Mouse (Mus musculus): Measurements from ENCODE around the gene Hsd11b2. TPM values are rescaled to one million over a fixed set of nuclear protein-coding genes. Genes with fewer than 3 reads are reported as not detected.

The Hsd11b2 gene
- polyA plus RNA-seq (2015; fragmentation: Nextera tagmentation; extraction: Ambion mirVana), result 0.15 and 0.58 TPM in 2 replicates

- Histone ChIP-seq H3K4me2 (peak within 1 kb of the TSS; percentile 97), H3K4me1 (replicated peaks) (peaks cover 31% of the 10 kb centered on the region), H3K4me3 (peak within 1 kb of the TSS; percentile 51), H3K9me3 (replicated peaks) (no peaks in the 10 kb centered on the region), H3K9ac (peak within 1 kb of the TSS; percentile 45), H3K27ac (no peak within 1 kb of the TSS), H3K36me3 (no peaks in the 10 kb centered on the region), H3K27me3 (peaks cover 48% of the 10 kb centered on the region)
- under 1% methylated on average over 65 of the region's 68 CpGs for WGBS
- peak; percentile 24; the same call in 1 of the 2 replicates for ATAC-seq (replicated peaks; ENCODE audit: insufficient number of reproducible peaks, insufficient read depth, low FRiP score, low read depth)
Measured at GRCm38 (mm10) chr8:105518436-105519313, at the start of gene Hsd11b2. TSS of gene Hsd11b2 (plus strand) at chr8:105518755.

DNA sequence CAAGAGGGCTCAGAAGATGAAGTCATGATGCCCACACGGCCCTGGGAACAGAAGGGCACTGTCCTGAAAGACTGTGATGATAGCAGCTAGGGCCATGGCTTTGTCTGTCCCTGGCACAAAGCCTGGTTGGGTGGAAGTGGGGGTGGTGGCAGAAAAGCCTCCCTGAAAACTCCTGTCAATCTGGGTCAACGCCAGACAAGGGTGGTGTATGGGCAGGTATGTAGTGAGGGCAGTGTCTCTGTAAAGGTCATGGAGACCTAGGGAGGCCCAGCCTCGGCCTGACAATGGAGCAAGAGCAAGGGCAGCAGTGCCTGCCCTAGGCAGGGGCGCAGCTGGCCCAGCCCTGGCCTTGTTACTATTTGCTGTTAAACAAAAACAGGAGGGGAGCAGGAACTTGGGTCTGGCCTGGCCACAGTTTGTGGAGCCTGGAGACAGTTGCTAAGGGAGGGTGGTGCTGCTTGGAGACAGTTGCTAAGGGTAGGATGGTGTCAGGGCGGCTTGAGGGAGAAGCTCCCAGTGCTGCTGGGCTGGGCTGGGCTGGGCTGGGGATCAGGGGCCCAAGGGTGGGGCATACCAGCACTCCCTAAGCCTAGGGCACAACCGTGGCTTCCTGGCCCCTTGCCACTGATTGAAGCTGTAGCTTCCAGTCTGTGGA is 49.4 kb upstream of the Hsd11b2 start:
- H3K27ac ChIP-seq, result no peak overlapping the region
- H3K4me1 ChIP-seq (replicated peaks), result peaks cover 39% of the 10 kb centered on the region
- no peak overlapping the region for H3K4me3 ChIP-seq
- peaks cover 12% of the 10 kb centered on the region; the same call in 1 of the 2 replicates for H3K27me3 ChIP-seq
- no peak overlapping the region for H3K4me2 ChIP-seq
- ATAC-seq (replicated peaks; ENCODE audit: insufficient number of reproducible peaks, insufficient read depth, low FRiP score, low read depth), result no peak
- no peaks in the 10 kb centered on the region for H3K9me3 ChIP-seq (replicated peaks)
- WGBS, result 55% methylated on average over 6 of the region's 6 CpGs
- H3K36me3 ChIP-seq, result no peaks in the 10 kb centered on the region
- no peak overlapping the region for H3K9ac ChIP-seq

DNA sequence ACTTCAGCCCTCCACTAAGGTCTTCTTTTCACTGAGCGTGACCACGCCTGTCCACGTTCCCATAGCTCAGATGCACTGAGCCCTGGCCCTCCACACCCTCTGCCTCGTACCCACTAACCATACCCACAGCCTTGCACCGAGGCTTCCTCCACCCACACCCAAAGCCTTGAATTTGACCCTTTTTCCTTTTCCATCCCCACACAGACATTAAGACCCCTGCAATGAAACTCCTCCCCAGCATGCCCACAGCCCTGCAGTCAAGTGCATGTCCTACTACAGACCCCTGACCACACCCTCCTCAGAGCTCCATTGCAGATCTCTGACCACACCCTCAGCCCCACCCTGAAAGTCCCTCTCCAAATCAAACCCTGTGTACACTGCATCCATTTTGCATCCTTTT is 48.7 kb upstream of the Hsd11b2 start:
- Histone ChIP-seq H3K27ac (no peak overlapping the region), H3K9ac (no peak overlapping the region), H3K27me3 (peaks cover 12% of the 10 kb centered on the region; the same call in 1 of the 2 replicates), H3K9me3 (replicated peaks) (no peaks in the 10 kb centered on the region), H3K4me1 (replicated peaks) (peaks cover 41% of the 10 kb centered on the region), H3K4me3 (no peak overlapping the region), H3K36me3 (no peaks in the 10 kb centered on the region), H3K4me2 (no peak overlapping the region)
- no peak for ATAC-seq (replicated peaks; ENCODE audit: insufficient number of reproducible peaks, insufficient read depth, low FRiP score, low read depth)
- 92% methylated on average over 5 of the region's 5 CpGs for WGBS

GRCm38 (mm10) chr8:105470262-105470661 is 48.3 kb upstream of the Hsd11b2 start:
- 80% methylated on average over 5 of the region's 5 CpGs for WGBS
- Histone ChIP-seq H3K4me1 (replicated peaks) (peaks cover 46% of the 10 kb centered on the region), H3K9me3 (replicated peaks) (no peaks in the 10 kb centered on the region), H3K27ac (no peak overlapping the region), H3K9ac (no peak overlapping the region), H3K36me3 (no peaks in the 10 kb centered on the region), H3K4me2 (no peak overlapping the region), H3K27me3 (peaks cover 12% of the 10 kb centered on the region; the same call in 1 of the 2 replicates), H3K4me3 (peak overlapping the region; percentile 42; the same call in 1 of the 2 replicates)
- no peak for ATAC-seq (replicated peaks; ENCODE audit: insufficient number of reproducible peaks, insufficient read depth, low FRiP score, low read depth)

DNA sequence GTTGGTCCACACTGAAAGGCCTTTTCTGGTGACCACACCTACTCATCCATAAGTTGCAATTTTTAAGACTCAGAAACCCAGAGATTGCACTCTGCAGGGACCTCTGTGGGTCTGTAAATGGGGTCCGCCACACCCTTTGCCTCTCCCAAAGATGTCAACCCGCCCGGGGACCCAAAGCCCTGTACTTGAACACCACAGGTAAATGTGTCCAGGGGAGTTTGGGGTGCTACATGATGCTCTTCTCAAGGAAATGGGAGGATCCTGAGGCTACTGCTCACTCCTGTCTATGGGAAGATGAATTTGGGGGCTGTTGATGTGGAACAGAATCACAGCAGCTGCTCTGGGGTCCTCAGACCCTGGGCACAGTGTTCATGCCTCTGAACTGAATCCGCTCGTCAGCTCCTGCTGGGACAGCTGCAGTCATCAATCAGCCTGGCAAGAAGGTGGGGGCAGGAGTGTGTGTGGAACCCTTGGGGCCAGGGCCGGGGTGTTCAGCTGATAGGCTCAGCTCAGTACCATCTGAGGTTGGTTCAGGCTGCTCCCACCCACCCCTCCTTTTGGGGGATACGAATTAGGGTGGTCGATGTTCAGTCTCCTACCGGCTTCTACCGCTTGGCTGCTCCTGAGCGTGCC is 47.8 kb upstream of the Hsd11b2 start:
- peak overlapping the region; percentile 42 for H3K9ac ChIP-seq
- no peak overlapping the region for H3K27ac ChIP-seq
- H3K4me1 ChIP-seq (replicated peaks), result peaks cover 47% of the 10 kb centered on the region
- H3K9me3 ChIP-seq (replicated peaks), result no peaks in the 10 kb centered on the region
- H3K27me3 ChIP-seq, result peaks cover 12% of the 10 kb centered on the region; the same call in 1 of the 2 replicates
- WGBS, result 25% methylated on average over 11 of the region's 11 CpGs
- peak; percentile 10; the same call in 1 of the 2 replicates for ATAC-seq (replicated peaks; ENCODE audit: insufficient number of reproducible peaks, insufficient read depth, low FRiP score, low read depth)
- H3K4me3 ChIP-seq, result peak overlapping the region; percentile 42
- H3K36me3 ChIP-seq, result no peaks in the 10 kb centered on the region
- peak overlapping the region; percentile 64 for H3K4me2 ChIP-seq

- no peaks in the 10 kb centered on the region for H3K9me3 ChIP-seq (replicated peaks)
- 9% methylated on average over 25 of the region's 25 CpGs for WGBS
- H3K4me3 ChIP-seq, result peak within 1 kb of the TSS; percentile 42
- peak within 1 kb of the TSS; percentile 42 for H3K9ac ChIP-seq
- H3K27me3 ChIP-seq, result peaks cover 12% of the 10 kb centered on the region; the same call in 1 of the 2 replicates
- H3K4me2 ChIP-seq, result peak within 1 kb of the TSS; percentile 64
- H3K27ac ChIP-seq, result no peak within 1 kb of the TSS
- peaks cover 47% of the 10 kb centered on the region for H3K4me1 ChIP-seq (replicated peaks)
- peak; percentile 94 for ATAC-seq (replicated peaks; ENCODE audit: insufficient number of reproducible peaks, insufficient read depth, low FRiP score, low read depth)
- H3K36me3 ChIP-seq, result no peaks in the 10 kb centered on the region
Measured at GRCm38 (mm10) chr8:105471314-105472015, 47.1 kb upstream of the Hsd11b2 start, which contains the start of gene Tppp3. TSS of gene Tppp3 (minus strand) at chr8:105471526.

- Histone ChIP-seq H3K4me1 (replicated peaks) (peaks cover 56% of the 10 kb centered on the region), H3K4me3 (no peak overlapping the region), H3K9me3 (replicated peaks) (no peaks in the 10 kb centered on the region), H3K27ac (no peak overlapping the region), H3K27me3 (peaks cover 12% of the 10 kb centered on the region; the same call in 1 of the 2 replicates), H3K9ac (no peak overlapping the region), H3K4me2 (no peak overlapping the region), H3K36me3 (no peaks in the 10 kb centered on the region)
- no peak for ATAC-seq (replicated peaks; ENCODE audit: insufficient number of reproducible peaks, insufficient read depth, low FRiP score, low read depth)
- WGBS, result 45% methylated on average over 23 of the region's 23 CpGs
Measured at GRCm38 (mm10) chr8:105472414-105472932, 46.1 kb upstream of the Hsd11b2 start.

GRCm38 (mm10) chr8:105472983-105473382 is 45.6 kb upstream of the Hsd11b2 start:
- no peaks in the 10 kb centered on the region for H3K9me3 ChIP-seq (replicated peaks)
- no peaks in the 10 kb centered on the region for H3K36me3 ChIP-seq
- 74% methylated on average over 9 of the region's 9 CpGs for WGBS
- H3K4me1 ChIP-seq (replicated peaks), result peaks cover 61% of the 10 kb centered on the region
- no peak overlapping the region for H3K9ac ChIP-seq
- peaks cover 12% of the 10 kb centered on the region; the same call in 1 of the 2 replicates for H3K27me3 ChIP-seq
- ATAC-seq (replicated peaks; ENCODE audit: insufficient number of reproducible peaks, insufficient read depth, low FRiP score, low read depth), result no peak
- H3K4me3 ChIP-seq, result no peak overlapping the region
- no peak overlapping the region for H3K27ac ChIP-seq
- no peak overlapping the region for H3K4me2 ChIP-seq

GRCm38 (mm10) chr8:105473816-105474606 is 44.5 kb upstream of the Hsd11b2 start:
- H3K4me3 ChIP-seq, result no peak overlapping the region
- no peak for ATAC-seq (replicated peaks; ENCODE audit: insufficient number of reproducible peaks, insufficient read depth, low FRiP score, low read depth)
- 32% methylated on average over 17 of the region's 17 CpGs for WGBS
- H3K4me1 ChIP-seq (replicated peaks), result peaks cover 65% of the 10 kb centered on the region
- no peaks in the 10 kb centered on the region for H3K36me3 ChIP-seq
- H3K4me2 ChIP-seq, result peak overlapping the region; percentile 22
- no peaks in the 10 kb centered on the region for H3K9me3 ChIP-seq (replicated peaks)
- H3K27ac ChIP-seq, result peak overlapping the region; percentile 34; the same call in 1 of the 2 replicates
- H3K9ac ChIP-seq, result no peak overlapping the region
- H3K27me3 ChIP-seq, result peaks cover 12% of the 10 kb centered on the region; the same call in 1 of the 2 replicates

GRCm38 (mm10) chr8:105474680-105475079 is 43.9 kb upstream of the Hsd11b2 start:
- WGBS, result 26% methylated on average over 5 of the region's 5 CpGs
- H3K4me2 ChIP-seq, result peak overlapping the region; percentile 22
- H3K4me3 ChIP-seq, result no peak overlapping the region
- peak overlapping the region; percentile 34; the same call in 1 of the 2 replicates for H3K27ac ChIP-seq
- H3K4me1 ChIP-seq (replicated peaks), result peaks cover 58% of the 10 kb centered on the region
- H3K27me3 ChIP-seq, result peaks cover 12% of the 10 kb centered on the region; the same call in 1 of the 2 replicates
- H3K9ac ChIP-seq, result no peak overlapping the region
- H3K9me3 ChIP-seq (replicated peaks), result no peaks in the 10 kb centered on the region
- ATAC-seq (replicated peaks; ENCODE audit: insufficient number of reproducible peaks, insufficient read depth, low FRiP score, low read depth), result no peak
- no peaks in the 10 kb centered on the region for H3K36me3 ChIP-seq

Data from heart, embryonic 15.5 days (tissue).